Mouse (Mus musculus) hindbrain, embryonic 12.5 days (tissue): ENCODE measurements around the gene Dpp6. TPM values are rescaled to one million over a fixed set of nuclear protein-coding genes. Genes with fewer than 3 reads are reported as not detected.

Experiments
- ATAC-seq: fragments of 200-750 bp; cut with Nextera tagmentation; 2 replicates; pipeline ENCODE4 v1.8.0; 2017; ENCODE audit warnings: moderate TSS enrichment; ENCODE audit not compliant: low FRiP score
- H3K27ac ChIP-seq: fragments of 300-500 bp; sonication (generic); 2 replicates; pipeline ENCODE4 v1.5.1; 2016; ENCODE audit warnings: mild to moderate bottlenecking
- H3K27me3 ChIP-seq: fragments of 300-500 bp; sonication (generic); 2 replicates; pipeline ENCODE4 v1.6.1; 2016; ENCODE audit warnings: mild to moderate bottlenecking
- H3K36me3 ChIP-seq: fragments of 300-500 bp; sonication (generic); 2 replicates; pipeline ENCODE4 v1.6.1; 2016; ENCODE audit warnings: mild to moderate bottlenecking
- H3K4me1 ChIP-seq: fragments of 300-500 bp; sonication (generic); 2 replicates; pipeline ENCODE4 v1.6.1; 2016
- H3K4me2 ChIP-seq: fragments of 300-500 bp; sonication (generic); replicated peaks from 2 replicates; pipeline ENCODE4 v1.6.1; 2016; ENCODE audit warnings: mild to moderate bottlenecking
- H3K4me3 ChIP-seq: fragments of 300-500 bp; sonication (generic); 2 replicates; pipeline ENCODE4 v1.5.1; 2016; ENCODE audit warnings: mild to moderate bottlenecking
- H3K9ac ChIP-seq: fragments of 300-500 bp; sonication (generic); 2 replicates; pipeline ENCODE4 v1.6.1; 2016; ENCODE audit warnings: mild to moderate bottlenecking, moderate library complexity
- H3K9me3 ChIP-seq: fragments of 300-500 bp; sonication (generic); replicated peaks from 2 replicates; pipeline ENCODE4 v1.6.1; 2016; ENCODE audit warnings: mild to moderate bottlenecking
- WGBS: fragments of 180-500 bp; shearing (Covaris S2); methylation state at CpG from one replicate; pipeline ENCODE4 v1.1.7; 2016; 5-methylcytosine and 5-hydroxymethylcytosine counted together
- polyA plus RNA-seq: library from polyadenylated mRNA; unstranded; fragments of >200 nt; fragmentation: Nextera tagmentation; extraction: Ambion mirVana; gene quantifications from 2 replicates; pipeline ENCODE4 v1.2.1, GENCODE M21; 2016

The Dpp6 gene
- polyA plus RNA-seq, 1 experiment from 2014 or later, result 27.2 TPM

DNA sequence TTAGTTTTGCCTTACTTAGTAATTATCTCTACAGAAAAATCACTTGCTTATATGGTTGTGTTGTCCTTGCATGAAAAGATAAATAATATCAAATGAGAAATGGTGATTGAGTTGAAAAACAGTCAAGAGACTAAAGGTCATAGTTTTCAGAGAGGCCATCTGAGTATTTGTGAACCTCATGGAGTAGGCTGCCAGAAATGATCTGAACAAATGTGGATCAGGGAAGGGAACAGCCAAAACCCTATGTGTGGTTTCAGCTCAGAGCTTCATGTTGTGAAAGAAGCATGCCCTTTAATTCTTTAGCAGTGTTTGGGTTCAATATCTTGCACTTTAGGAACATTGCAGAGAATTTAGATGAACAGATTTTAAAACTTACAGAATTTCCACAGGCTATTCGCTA, 458.9 kb downstream of the Dpp6 start:
- no peaks in the 10 kb centered on the region for H3K36me3 ChIP-seq
- no peaks in the 10 kb centered on the region for H3K4me1 ChIP-seq
- 92% methylated on average over 1 of the region's 1 CpGs for WGBS
- H3K4me3 ChIP-seq, result no peak overlapping the region
- no peaks in the 10 kb centered on the region for H3K27me3 ChIP-seq
- no peaks in the 10 kb centered on the region for H3K9me3 ChIP-seq
- H3K9ac ChIP-seq, result no peak overlapping the region
- no peak overlapping the region for H3K27ac ChIP-seq
- no peak overlapping the region for H3K4me2 ChIP-seq
- no peak for ATAC-seq

- H3K27ac ChIP-seq, result no peak overlapping the region
- no peaks in the 10 kb centered on the region for H3K36me3 ChIP-seq
- H3K9me3 ChIP-seq, result no peaks in the 10 kb centered on the region
- H3K9ac ChIP-seq, result no peak overlapping the region
- H3K4me2 ChIP-seq, result no peak overlapping the region
- H3K27me3 ChIP-seq, result no peaks in the 10 kb centered on the region
- ATAC-seq, result no peak
- no peaks in the 10 kb centered on the region for H3K4me1 ChIP-seq
- WGBS, result 89% methylated on average over 10 of the region's 10 CpGs
- H3K4me3 ChIP-seq, result no peak overlapping the region
Measured at GRCm38 (mm10) chr5:27278120-27278645, 461.2 kb downstream of the Dpp6 start.

- Histone ChIP-seq H3K9ac (no peak overlapping the region), H3K27ac (no peak overlapping the region), H3K9me3 (no peaks in the 10 kb centered on the region), H3K4me2 (no peak overlapping the region), H3K4me1 (no peaks in the 10 kb centered on the region), H3K36me3 (no peaks in the 10 kb centered on the region), H3K27me3 (no peaks in the 10 kb centered on the region), H3K4me3 (no peak overlapping the region)
- ATAC-seq, result no peak
- 63% methylated on average over 4 of the region's 4 CpGs for WGBS
Measured at GRCm38 (mm10) chr5:27286876-27287275, 469.9 kb downstream of the Dpp6 start.

GRCm38 (mm10) chr5:27291378-27291777, 474.4 kb downstream of the Dpp6 start:
- no peaks in the 10 kb centered on the region for H3K9me3 ChIP-seq
- H3K27ac ChIP-seq, result no peak overlapping the region
- H3K4me1 ChIP-seq, result no peaks in the 10 kb centered on the region
- H3K4me3 ChIP-seq, result no peak overlapping the region
- no peaks in the 10 kb centered on the region for H3K27me3 ChIP-seq
- H3K9ac ChIP-seq, result no peak overlapping the region
- WGBS, result 87% methylated on average over 8 of the region's 8 CpGs
- H3K36me3 ChIP-seq, result no peaks in the 10 kb centered on the region
- H3K4me2 ChIP-seq, result no peak overlapping the region
- no peak for ATAC-seq

DNA sequence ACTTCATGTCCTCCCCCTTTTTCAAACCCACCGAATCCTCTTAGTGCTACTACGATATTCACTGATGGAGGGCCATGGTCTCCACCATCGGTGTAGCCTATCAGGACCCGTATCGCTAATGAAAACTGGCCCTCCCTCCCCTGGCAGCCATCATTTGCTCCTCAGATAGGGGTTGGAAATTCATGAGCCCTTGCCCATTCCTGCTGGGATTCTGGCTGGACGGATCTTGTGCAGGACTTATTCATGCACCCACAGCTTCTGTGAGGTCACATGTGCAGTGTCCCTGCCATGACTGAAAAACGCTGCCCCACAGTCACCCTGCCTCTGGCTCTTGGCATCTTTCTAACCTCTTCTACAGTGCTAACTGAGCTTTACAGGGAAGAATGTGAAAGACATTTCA, 475.2 kb downstream of the Dpp6 start:
- Histone ChIP-seq H3K4me2 (no peak overlapping the region), H3K4me1 (no peaks in the 10 kb centered on the region), H3K36me3 (no peaks in the 10 kb centered on the region), H3K27me3 (no peaks in the 10 kb centered on the region), H3K9me3 (no peaks in the 10 kb centered on the region), H3K9ac (no peak overlapping the region), H3K27ac (no peak overlapping the region), H3K4me3 (no peak overlapping the region)
- no peak for ATAC-seq
- 95% methylated on average over 7 of the region's 7 CpGs for WGBS

DNA sequence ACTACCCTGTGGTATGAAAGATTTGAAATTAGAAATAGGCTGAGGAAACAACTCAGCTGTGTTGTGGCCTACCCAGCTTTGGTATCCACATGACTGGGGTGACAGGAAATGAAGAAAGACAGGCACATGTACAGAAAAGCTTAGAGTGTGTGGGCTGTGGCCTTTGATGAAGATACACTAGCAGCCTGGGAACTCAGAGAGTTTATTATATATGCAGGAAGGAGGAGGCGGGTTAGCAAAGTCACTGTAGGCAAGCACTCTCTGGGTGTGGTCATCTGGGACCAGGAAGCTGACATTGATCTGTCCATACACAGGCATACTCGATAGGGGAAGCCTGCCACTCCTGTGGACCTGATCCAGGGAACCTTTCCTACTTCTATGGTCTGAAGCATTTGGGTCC, 487.1 kb downstream of the Dpp6 start:
- 82% methylated on average over 2 of the region's 2 CpGs for WGBS
- no peak for ATAC-seq

DNA sequence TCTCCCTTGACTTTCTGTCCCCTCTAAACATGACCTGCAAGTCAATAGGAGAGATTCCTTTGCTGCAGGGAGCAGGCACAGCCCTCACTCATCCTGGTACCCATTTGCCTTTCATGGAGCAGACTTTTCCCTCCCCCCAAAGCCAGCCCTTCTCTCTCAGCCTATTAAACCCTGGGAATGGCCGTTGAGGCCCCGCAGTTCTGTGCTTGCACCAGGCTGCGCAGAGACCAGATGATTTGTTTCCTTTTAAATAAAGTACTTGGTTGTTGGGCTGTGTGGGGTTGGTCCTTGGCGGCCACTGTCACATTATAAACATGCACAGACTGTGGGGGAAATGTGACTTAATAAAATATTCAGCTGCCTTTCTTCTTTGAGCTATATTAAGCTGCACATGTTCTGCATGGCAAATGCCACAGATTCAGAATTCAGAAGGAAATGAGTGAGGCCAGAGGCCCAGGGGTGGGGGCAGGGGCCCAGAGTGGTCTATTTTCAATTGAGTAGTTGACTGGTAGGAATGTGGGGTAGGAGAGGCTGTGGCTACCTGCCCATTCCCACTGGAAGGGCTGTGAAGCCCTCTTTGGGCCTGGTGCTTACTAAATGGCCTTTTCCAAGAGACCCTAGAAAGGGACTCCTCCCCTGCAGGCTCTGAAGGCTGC, 489.6 kb downstream of the Dpp6 start:
- Histone ChIP-seq H3K9me3 (no peaks in the 10 kb centered on the region), H3K9ac (no peak overlapping the region), H3K27ac (no peak overlapping the region; the same call in 1 of the 2 replicates), H3K36me3 (no peaks in the 10 kb centered on the region), H3K4me3 (no peak overlapping the region), H3K4me1 (0 out of 2 replicates have a peak, but pooled peaks cover 5% of the 10 kb centered on the region), H3K27me3 (no peaks in the 10 kb centered on the region), H3K4me2 (no peak overlapping the region)
- peak; percentile 85 for ATAC-seq
- 63% methylated on average over 4 of the region's 4 CpGs for WGBS

More for the DNA sequence above, 487.1 kb downstream of the Dpp6 start:
- H3K4me2 ChIP-seq, result no peak overlapping the region
- H3K27ac ChIP-seq, result no peak overlapping the region
- no peaks in the 10 kb centered on the region for H3K9me3 ChIP-seq
- no peak overlapping the region for H3K9ac ChIP-seq
- H3K4me1 ChIP-seq, result 0 out of 2 replicates have a peak, but pooled peaks cover 5% of the 10 kb centered on the region
- no peaks in the 10 kb centered on the region for H3K27me3 ChIP-seq
- no peaks in the 10 kb centered on the region for H3K36me3 ChIP-seq
- no peak overlapping the region for H3K4me3 ChIP-seq

DNA sequence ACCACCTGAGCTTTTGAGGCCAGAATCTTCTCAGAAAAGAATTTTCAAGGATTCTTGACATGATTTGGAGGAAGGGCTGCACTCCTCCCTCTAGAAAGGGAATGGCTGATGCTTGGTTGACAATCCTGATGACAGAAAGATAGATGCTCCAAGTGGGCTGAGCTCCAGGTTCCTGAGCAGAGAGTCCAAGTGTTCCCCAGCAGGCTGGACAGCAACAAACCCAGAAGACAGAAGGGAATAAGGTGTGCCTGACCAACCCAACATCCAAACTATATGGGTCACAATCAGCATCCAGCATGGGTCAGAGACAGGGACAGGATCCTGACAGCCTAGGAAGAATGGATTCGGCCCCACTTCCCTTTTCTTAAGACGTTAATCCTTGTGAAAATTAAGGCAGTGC, 493.2 kb downstream of the Dpp6 start:
- H3K9me3 ChIP-seq, result no peaks in the 10 kb centered on the region
- WGBS, result 79% methylated on average over 2 of the region's 2 CpGs
- no peak for ATAC-seq

GRCm38 (mm10) chr5:27316674-27317073, 499.7 kb downstream of the Dpp6 start:
- ATAC-seq, result no peak
- WGBS, result 53% methylated on average over 1 of the region's 1 CpGs
- Histone ChIP-seq H3K9ac (no peak overlapping the region), H3K27me3 (no peaks in the 10 kb centered on the region), H3K4me1 (no peaks in the 10 kb centered on the region), H3K9me3 (no peaks in the 10 kb centered on the region), H3K4me3 (no peak overlapping the region), H3K27ac (no peak overlapping the region), H3K36me3 (no peaks in the 10 kb centered on the region), H3K4me2 (no peak overlapping the region)

More for the DNA sequence above, 493.2 kb downstream of the Dpp6 start:
- Histone ChIP-seq H3K27ac (no peak overlapping the region), H3K27me3 (no peaks in the 10 kb centered on the region), H3K4me3 (no peak overlapping the region), H3K36me3 (no peaks in the 10 kb centered on the region), H3K4me1 (0 out of 2 replicates have a peak, but pooled peaks cover 5% of the 10 kb centered on the region), H3K9ac (no peak overlapping the region), H3K4me2 (no peak overlapping the region)

- H3K9ac ChIP-seq, result no peak overlapping the region
- no peak for ATAC-seq
- no peaks in the 10 kb centered on the region for H3K36me3 ChIP-seq
- no peaks in the 10 kb centered on the region for H3K4me1 ChIP-seq
- H3K4me3 ChIP-seq, result no peak overlapping the region
- no peak overlapping the region for H3K4me2 ChIP-seq
- no peaks in the 10 kb centered on the region for H3K9me3 ChIP-seq
- H3K27ac ChIP-seq, result no peak overlapping the region
- H3K27me3 ChIP-seq, result no peaks in the 10 kb centered on the region
Measured at GRCm38 (mm10) chr5:27317264-27317663, 500.3 kb downstream of the Dpp6 start.

DNA sequence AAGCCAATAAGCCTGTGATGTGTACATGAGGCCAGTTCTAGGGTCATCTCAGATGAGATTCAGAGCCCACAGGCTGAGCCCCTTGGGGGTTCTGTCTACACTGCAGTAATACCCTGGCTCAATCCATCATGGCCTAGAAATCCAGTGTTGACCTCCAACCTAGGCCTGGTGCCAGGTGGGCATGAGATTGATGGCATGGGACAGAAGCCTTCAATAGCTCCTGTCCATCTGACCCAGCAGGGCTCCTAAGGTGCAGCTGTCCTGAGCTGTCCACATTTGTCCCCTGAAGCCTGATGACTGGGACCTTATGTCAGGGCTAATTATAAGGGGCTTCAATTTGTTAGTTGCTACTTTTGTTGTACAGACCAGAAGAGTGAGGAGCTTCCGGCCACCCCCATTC, 500.8 kb downstream of the Dpp6 start:
- Histone ChIP-seq H3K27me3 (no peaks in the 10 kb centered on the region), H3K4me2 (no peak overlapping the region), H3K36me3 (no peaks in the 10 kb centered on the region), H3K27ac (no peak overlapping the region), H3K4me1 (no peaks in the 10 kb centered on the region), H3K9ac (no peak overlapping the region), H3K9me3 (no peaks in the 10 kb centered on the region), H3K4me3 (no peak overlapping the region)
- no peak for ATAC-seq
- whole genome bisulfite sequencing, result 68% methylated on average over 1 of the region's 1 CpGs

DNA sequence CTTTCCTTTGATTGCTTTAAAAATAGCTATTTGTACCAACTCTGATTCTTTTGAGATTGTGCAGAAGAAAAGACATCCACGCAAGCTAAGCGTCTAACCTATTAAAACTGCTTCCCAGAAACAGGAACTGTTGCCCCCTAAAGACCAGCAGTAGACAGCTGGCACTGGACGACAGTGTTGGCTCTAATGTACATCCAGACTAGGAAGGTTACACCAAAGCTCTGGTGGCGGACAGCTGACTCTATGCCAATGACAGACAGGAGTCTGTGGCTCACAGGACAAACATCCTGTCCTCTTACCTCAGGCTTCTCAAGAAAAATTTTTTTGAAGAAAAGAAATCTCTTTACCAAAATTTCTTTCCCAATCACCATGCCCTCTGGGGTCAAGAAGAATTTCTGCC, 502.7 kb downstream of the Dpp6 start:
- Histone ChIP-seq H3K27me3 (no peaks in the 10 kb centered on the region), H3K27ac (no peak overlapping the region), H3K4me1 (peaks cover 2% of the 10 kb centered on the region; the same call in 1 of the 2 replicates), H3K4me2 (no peak overlapping the region), H3K9ac (no peak overlapping the region), H3K4me3 (no peak overlapping the region), H3K36me3 (no peaks in the 10 kb centered on the region), H3K9me3 (no peaks in the 10 kb centered on the region)
- WGBS, result 86% methylated on average over 4 of the region's 4 CpGs
- no peak for ATAC-seq
